Mouse (Mus musculus) limb, embryonic 14.5 days (tissue): ENCODE data around the gene Nudt21. TPM values are rescaled to one million over a fixed set of nuclear protein-coding genes. Genes with fewer than 3 reads are reported as not detected.

ENCODE experiments used
- ATAC-seq: fragments of 200-750 bp; cut with Nextera tagmentation; 2 replicates; pipeline ENCODE4 v1.8.0; 2017; ENCODE audit warnings: low read depth, moderate number of reproducible peaks, moderate TSS enrichment; ENCODE audit not compliant: low FRiP score
- DNase-seq: peaks from one replicate; pipeline ENCODE4 v3.0.0-alpha.2; 2015; ENCODE audit warnings: low spot score
- H3K27ac ChIP-seq: fragments of 300-500 bp; sonication (generic); replicated peaks from 2 replicates; pipeline ENCODE4 v1.5.1; 2014; ENCODE audit warnings: low read depth, mild to moderate bottlenecking, low read length, moderate library complexity, mixed read lengths
- H3K27me3 ChIP-seq: fragments of 300-500 bp; sonication (generic); 2 replicates; pipeline ENCODE4 v1.6.1; 2014; ENCODE audit warnings: low read length, mixed read lengths; ENCODE audit not compliant: control insufficient read depth, insufficient read depth
- H3K36me3 ChIP-seq: fragments of 300-500 bp; sonication (generic); 2 replicates; pipeline ENCODE4 v1.6.1; 2014; ENCODE audit warnings: mild to moderate bottlenecking, low read length, moderate library complexity, mixed read lengths; ENCODE audit not compliant: control insufficient read depth, insufficient read depth
- H3K4me1 ChIP-seq: fragments of 300-500 bp; sonication (generic); 2 replicates; pipeline ENCODE4 v1.6.1; 2014; ENCODE audit warnings: antibody characterized with exemption, low read length, mixed read lengths; ENCODE audit not compliant: control insufficient read depth, insufficient read depth
- H3K4me2 ChIP-seq: fragments of 300-500 bp; sonication (generic); replicated peaks from 2 replicates; pipeline ENCODE4 v1.6.1; 2014; ENCODE audit warnings: low read depth, mild to moderate bottlenecking, low read length, moderate library complexity; ENCODE audit not compliant: severe bottlenecking
- H3K4me3 ChIP-seq: fragments of 300-500 bp; sonication (generic); replicated peaks from 2 replicates; pipeline ENCODE4 v1.5.1; 2014; ENCODE audit warnings: low read length
- H3K9ac ChIP-seq: fragments of 300-500 bp; sonication (generic); 2 replicates; pipeline ENCODE4 v1.6.1; 2014; ENCODE audit warnings: mild to moderate bottlenecking, low read depth, low read length, moderate library complexity; ENCODE audit not compliant: severe bottlenecking
- H3K9me3 ChIP-seq: fragments of 300-500 bp; sonication (generic); 2 replicates; pipeline ENCODE4 v1.6.1; 2016; ENCODE audit warnings: low read length; ENCODE audit not compliant: control insufficient read depth
- POLR2A ChIP-seq: fragments of 200-500 bp; IDR thresholded peaks from 2 replicates; pipeline ENCODE4 v1.8.0; 2012; ENCODE audit warnings: inconsistent platforms, mild to moderate bottlenecking, moderate library complexity, borderline replicate concordance; ENCODE audit not compliant: insufficient read depth, insufficient read length; ENCODE audit errors: extremely low read depth
- WGBS: fragments of 180-500 bp; shearing (Covaris S2); extraction: QIAGEN DNeasy Blood & Tissue Kit; methylation state at CpG from one replicate; pipeline ENCODE4 v1.1.7; 2014; 5-methylcytosine and 5-hydroxymethylcytosine counted together
- polyA plus RNA-seq, 2 experiments: library from polyadenylated mRNA; depleted of rRNA in 1 of 2; stranded (reverse) in 1 of 2; unstranded in 1 of 2; fragments of >200 nt; fragmentation: Nextera tagmentation in 1 of 2; extraction: Ambion mirVana in 1 of 2; gene quantifications; 2 replicates each; pipeline versions ENCODE4 v1.2.1 to v1.2.3; 2012 to 2014

Nudt21 gene
- polyA plus RNA-seq, 2 experiments = 79.3 to 118 TPM

- Histone ChIP-seq H3K27ac (no peak overlapping the region), H3K36me3 (peaks cover 16% of the 10 kb centered on the region), H3K4me1 (peaks cover 18% of the 10 kb centered on the region), H3K27me3 (no peaks in the 10 kb centered on the region), H3K4me3 (peak overlapping the region; percentile 76; the same call in 1 of the 2 replicates), H3K9ac (0 out of 2 replicates have a peak overlapping the region, but pooled peaks have one; percentile 17), H3K4me2 (peak overlapping the region; percentile 65), H3K9me3 (no peaks in the 10 kb centered on the region)
- 46% methylated on average over 5 of the region's 5 CpGs for WGBS
- no peak for TF ChIP-seq POLR2A
- DNase-seq (no peak), ATAC-seq (no peak)
Measured at GRCm38 (mm10) chr8:94035200-94035599, 1.6 kb downstream of the Nudt21 start.

- H3K4me1 ChIP-seq = peaks cover 18% of the 10 kb centered on the region
- H3K9ac ChIP-seq = no peak overlapping the region
- no peaks in the 10 kb centered on the region for H3K9me3 ChIP-seq
- no peak for DNase-seq
- no peak for ATAC-seq
- H3K36me3 ChIP-seq = peaks cover 30% of the 10 kb centered on the region
- H3K27me3 ChIP-seq = no peaks in the 10 kb centered on the region
- no peak overlapping the region for H3K27ac ChIP-seq
- no peak overlapping the region for H3K4me3 ChIP-seq
- WGBS = 81% methylated on average over 3 of the region's 3 CpGs
- no peak overlapping the region for H3K4me2 ChIP-seq
- TF ChIP-seq POLR2A = no peak
Measured at GRCm38 (mm10) chr8:94033601-94034000, 3.2 kb downstream of the Nudt21 start.

DNA sequence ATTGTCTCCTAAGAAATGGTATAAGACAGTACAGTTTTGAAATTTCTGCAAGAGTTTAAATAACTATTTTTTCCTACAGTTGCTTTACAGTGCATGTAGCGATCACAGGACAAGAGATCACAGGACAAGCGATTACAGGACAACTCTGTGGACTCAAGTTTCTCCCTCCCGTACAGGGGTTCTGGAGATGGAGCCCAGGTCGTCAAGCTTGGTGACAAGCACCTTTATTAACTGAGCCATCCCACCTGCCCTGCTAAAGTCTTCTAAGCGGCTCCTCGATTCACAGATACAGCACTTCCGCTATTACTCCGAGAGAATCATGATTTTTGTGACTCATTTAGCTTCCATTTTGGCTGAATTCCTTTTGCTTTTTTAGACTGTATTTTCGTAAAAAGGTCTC lies 7.1 kb downstream of the Nudt21 start:
- H3K36me3 ChIP-seq = peaks cover 66% of the 10 kb centered on the region
- no peak overlapping the region for H3K9ac ChIP-seq
- no peak for DNase-seq
- no peaks in the 10 kb centered on the region for H3K9me3 ChIP-seq
- H3K4me2 ChIP-seq = no peak overlapping the region
- peaks cover 3% of the 10 kb centered on the region; the same call in 1 of the 2 replicates for H3K4me1 ChIP-seq
- 93% methylated on average over 9 of the region's 9 CpGs for WGBS
- H3K27me3 ChIP-seq = no peaks in the 10 kb centered on the region
- H3K27ac ChIP-seq = no peak overlapping the region
- no peak overlapping the region for H3K4me3 ChIP-seq
- no peak for ATAC-seq
- TF ChIP-seq POLR2A = no peak

DNA sequence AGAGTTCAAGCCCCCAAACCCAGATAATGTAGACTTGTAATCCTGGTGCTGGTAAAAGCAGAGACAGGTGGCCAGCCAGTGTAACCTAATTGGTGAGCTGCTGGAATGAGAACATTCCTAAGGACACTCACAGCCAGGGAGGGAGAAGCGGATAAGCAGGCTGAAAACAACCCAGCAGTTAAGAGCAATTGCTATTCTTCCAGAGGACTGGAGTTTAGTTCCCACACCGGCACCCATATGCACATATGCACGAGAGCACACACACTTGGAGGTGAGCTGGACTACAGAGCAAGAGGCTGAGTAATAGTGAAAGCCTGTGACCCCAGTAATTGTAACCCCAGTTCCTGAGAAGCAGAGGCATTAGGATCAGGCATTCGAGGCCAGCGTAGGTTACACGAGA lies 12.9 kb downstream of the Nudt21 start:
- DNase-seq (no peak), ATAC-seq (no peak)
- Histone ChIP-seq H3K36me3 (peaks cover 79% of the 10 kb centered on the region), H3K9ac (no peak overlapping the region), H3K4me3 (no peak overlapping the region), H3K27me3 (no peaks in the 10 kb centered on the region), H3K27ac (no peak overlapping the region), H3K4me1 (no peaks in the 10 kb centered on the region), H3K9me3 (no peaks in the 10 kb centered on the region), H3K4me2 (no peak overlapping the region)
- 91% methylated on average over 6 of the region's 6 CpGs for WGBS
- no peak for TF ChIP-seq POLR2A

- Histone ChIP-seq H3K9me3 (no peaks in the 10 kb centered on the region), H3K4me1 (peaks cover 9% of the 10 kb centered on the region), H3K4me3 (peak overlapping the region; percentile 93), H3K4me2 (peak overlapping the region; percentile 83), H3K27me3 (no peaks in the 10 kb centered on the region), H3K36me3 (peaks cover under 1% of the 10 kb centered on the region; the same call in 1 of the 2 replicates), H3K9ac (peak overlapping the region; percentile 96), H3K27ac (peak overlapping the region; percentile 92)
- DNase-seq (no peak), ATAC-seq (no peak)
- WGBS = 35% methylated on average over 7 of the region's 7 CpGs
- no peak for TF ChIP-seq POLR2A
Measured at GRCm38 (mm10) chr8:94013026-94013612, 23.7 kb downstream of the Nudt21 start.
